Mouse (Mus musculus): Measurements from ENCODE around the gene Hspa13. TPM values are rescaled to one million over a fixed set of nuclear protein-coding genes. Genes with fewer than 3 reads are reported as not detected.
A peak's percentile ranks its signal among the peaks of the same experiment; 100 is the strongest.

Gene Hspa13
- 10 to 100 TPM; 39.8 to 40.0 TPM for total RNA-seq (2021)

DNA sequence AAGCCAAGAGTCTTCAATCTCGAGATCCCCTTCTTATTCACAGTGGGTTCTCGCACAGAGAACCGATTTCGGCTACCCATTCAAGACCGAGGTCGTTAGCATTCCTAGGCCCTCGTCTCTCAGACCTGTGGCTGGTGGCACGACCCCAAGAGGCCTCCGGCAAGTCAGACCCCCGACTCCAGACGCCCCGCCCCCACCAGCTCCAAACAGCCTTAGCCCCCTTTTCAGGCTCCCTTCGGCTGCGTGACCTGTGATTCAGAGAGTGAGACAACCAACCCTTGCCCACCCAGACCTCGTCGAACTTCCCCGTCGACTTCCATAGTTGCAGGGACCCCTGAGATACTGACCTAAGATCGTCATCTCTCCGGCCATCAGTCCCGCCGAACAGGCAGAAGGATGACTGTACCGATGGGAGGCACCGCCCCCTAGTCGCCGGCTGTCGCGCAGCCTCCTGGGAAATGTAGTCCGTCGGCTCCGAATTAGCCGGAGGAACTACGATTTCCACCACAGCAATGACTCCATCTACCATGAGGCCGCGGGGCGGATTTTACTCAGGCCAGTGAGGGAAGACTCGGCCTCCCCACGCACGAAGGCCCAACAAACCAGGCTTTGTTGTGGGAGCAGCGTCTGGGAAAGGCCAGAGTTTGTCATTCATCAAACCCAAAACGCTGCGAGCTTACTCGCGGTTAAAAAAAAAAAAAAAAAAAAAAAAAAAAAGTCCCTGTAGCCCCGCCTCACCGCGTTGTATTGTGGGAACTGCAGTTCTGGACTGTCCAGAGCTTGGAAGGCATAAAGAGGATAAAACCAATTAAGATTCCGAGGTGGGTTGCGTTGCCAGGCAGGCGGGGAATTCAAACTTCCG, at the start of gene Hspa13:
TSS of gene Hspa13 (minus strand) at position 717 of the 862 bp plus-strand sequence.
- peak; percentile 98 for DNase-seq
- intact Hi-C loops (cut with DNase I): no loop called here

- intact Hi-C loops (cut with DNase I): loop anchor here (5.0 to 10.0 kb wide), 2 partner anchors 593 to 1116 kb away; partner anchors contain the start of gene Nrip1
- no peak for DNase-seq
Observed at GRCm38 (mm10) chr16:75779271-75779670, 12.4 kb upstream of the Hspa13 start.

- intact Hi-C loops (cut with DNase I): loop anchor here (10.0 kb wide), 1 partner anchor 1122 kb away; no protein-coding TSS in a partner anchor
- no peak for DNase-seq
Observed at GRCm38 (mm10) chr16:75773222-75773621, 6.3 kb upstream of the Hspa13 start.

DNA sequence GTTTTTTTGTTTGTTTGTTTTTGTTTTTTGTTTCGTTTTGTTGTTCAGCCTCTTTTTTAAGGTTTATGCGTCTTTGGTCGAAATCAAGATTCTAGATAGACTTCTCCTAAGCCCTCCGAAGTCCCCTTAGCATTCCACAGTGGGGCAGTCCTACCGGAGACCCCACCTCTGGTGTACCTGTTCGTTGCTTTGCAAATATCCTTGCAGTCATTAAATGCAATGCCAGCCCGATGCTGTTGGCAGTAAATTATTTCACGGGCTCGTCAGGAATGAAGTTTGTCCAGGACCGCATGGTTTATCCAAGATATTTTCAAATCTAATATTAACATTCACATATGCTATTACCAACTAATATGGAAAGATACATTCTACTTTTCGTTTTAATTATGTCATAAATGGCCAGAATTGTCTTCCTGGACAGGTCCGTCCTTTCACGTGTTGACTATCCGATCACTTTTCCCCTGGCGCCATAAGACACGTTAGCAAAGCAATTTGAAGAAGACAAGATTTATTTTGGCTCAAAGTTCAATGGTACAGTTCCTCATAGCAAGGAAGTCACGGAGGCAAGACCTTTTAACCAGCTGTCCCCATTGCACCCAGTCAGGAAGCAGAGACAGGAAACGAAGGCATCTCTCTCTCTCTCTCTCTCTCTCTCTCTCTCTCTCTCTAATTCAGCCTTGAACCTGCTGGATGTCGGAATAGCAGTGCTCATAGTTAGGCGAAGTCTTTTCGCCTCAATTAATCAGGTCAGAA, 522 bp upstream of the Hspa13 start:
- DNase-seq: no peak
- intact Hi-C loops (cut with DNase I): no loop called here

GRCm38 (mm10) chr16:75752876-75753275, 14.0 kb downstream of the Hspa13 start:
- intact Hi-C loops (cut with DNase I): no loop called here

DNA sequence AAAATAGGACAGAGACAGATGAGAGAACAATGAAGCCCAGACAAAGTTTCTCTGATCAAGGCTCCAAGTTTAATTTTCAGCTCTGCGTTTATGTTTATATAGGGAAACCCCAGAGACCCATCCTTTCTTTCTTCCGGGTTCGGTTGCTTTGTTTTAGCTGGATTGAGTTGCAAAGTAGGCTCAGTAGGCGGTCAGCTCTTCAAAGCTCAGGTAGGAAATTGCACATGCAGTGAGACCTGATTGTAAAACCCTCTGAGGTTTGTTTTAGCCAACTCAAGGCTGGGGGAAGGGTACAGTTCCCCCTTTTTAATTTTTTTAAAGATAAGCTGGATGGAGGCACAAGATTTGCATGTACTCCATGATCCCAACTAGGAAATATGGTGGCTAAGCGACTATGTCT, 16.8 kb downstream of the Hspa13 start:
- intact Hi-C loops (cut with DNase I): no loop called here
- no peak for DNase-seq

More at GRCm38 (mm10) chr16:75752876-75753275, 14.0 kb downstream of the Hspa13 start:
- DNase-seq: no peak

- no peak for DNase-seq
- intact Hi-C loops (cut with DNase I): no loop called here
Observed at GRCm38 (mm10) chr16:75748926-75749325, 18.0 kb downstream of the Hspa13 start.

DNA sequence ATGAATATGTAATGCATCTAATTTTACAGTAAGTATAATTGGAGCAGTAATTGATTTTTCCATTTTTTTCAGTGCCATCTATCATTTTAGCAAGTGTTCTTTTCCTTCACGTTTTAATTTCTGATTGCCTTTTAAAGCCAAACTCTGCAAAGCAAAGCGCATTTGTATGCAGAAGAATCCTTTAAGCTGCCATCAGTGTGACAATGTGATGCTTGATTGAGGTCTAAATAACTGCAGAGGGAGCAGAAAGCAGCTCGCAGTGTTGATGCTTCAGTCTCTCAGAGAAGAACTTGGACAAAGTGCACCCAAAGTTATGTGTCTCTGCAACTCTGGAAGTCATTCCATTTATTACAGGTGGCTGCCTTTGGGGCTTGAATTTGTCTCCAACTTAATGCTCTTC, 22.9 kb downstream of the Hspa13 start:
- intact Hi-C loops (cut with DNase I): no loop called here
- no peak for DNase-seq

GRCm38 (mm10) chr16:75717405-75718173, 49.3 kb downstream of the Hspa13 start:
- intact Hi-C loops (cut with DNase I): no loop called here
- no peak for DNase-seq

DNA sequence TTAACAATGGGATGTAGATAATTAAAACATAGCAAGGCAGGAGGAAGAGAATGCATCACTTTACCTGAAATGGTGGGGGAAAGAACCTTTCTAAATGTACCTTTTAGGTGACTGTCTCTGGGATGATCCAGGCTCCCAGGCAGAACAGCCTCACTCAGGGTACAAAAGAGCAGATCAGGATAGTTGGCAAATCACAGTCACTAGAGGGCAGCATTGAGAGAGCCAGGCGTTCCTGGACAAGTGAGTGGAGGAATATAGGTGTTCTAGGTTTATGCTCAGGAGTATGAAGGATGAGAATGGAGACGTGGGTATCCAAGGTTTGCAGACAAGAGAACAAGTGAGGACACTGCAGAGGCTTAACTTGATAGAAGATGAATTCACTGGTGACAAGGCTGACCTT, 70.7 kb downstream of the Hspa13 start:
- DNase-seq: peak; percentile 41
- intact Hi-C loops (cut with DNase I): no loop called here

Small RNAs within 50 kb of the gene (microRNA-seq; reads per million reads assigned to microRNA genes)
- not detected for gene Gm22923

Other genes starting within 250 kb of the Hspa13 start
- not detected for gene Lipi, start 181.0 kb downstream of the Hspa13 start, total RNA-seq (2021)
- gene Rbm11, start 174.3 kb downstream of the Hspa13 start, total RNA-seq (2021): 1 to 10 TPM; 5.5 to 6.1 TPM

All from left cerebral cortex, postnatal 4 days (tissue).